Comparison of ENCODE assay signal across 25 mouse cellular contexts in the genomic region with DNA sequence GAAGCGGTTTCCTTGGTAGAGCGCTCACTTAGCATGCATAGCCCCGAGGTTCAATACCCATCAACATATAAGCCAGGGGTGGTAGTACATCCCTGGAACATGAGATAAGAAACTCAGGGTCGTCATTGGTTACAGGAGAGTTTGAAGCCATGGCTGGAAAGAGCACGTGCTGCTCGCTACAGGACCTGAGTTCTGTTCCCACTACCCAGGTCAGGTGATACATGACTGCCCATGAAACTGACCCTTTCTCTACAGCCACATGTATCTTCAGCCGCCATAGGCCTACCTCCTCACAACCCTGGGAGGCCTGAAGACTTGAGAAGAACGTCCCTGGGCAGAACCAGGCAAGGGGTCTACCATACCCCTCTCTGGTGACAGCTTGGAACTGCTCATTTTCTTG. TPM values are rescaled to one million over a fixed set of nuclear protein-coding genes. Genes with fewer than 3 reads are reported as not detected.
DNase-seq lines count a peak whose midpoint lies in the region; ATAC-seq and TF ChIP-seq lines count a peak whose summit lies in the region.
"Had no signal": no experiment of that assay in that cellular context is flagged by ENCODE, and none has a peak within 500 bp of the region (broad histone marks: within the 10 kb centered on the region; RNA-seq: fewer than 3 reads in every experiment).

No protein-coding gene starts in this region.

- H3K4me3 ChIP-seq in embryonic facial prominence, embryonic 13.5 days = no peak overlapping the region
- H3K4me3 ChIP-seq in embryonic facial prominence, embryonic 10.5 days = no peak overlapping the region
- H3K4me3 ChIP-seq in kidney, embryonic 16.5 days (ENCODE audit: low read length) = no peak overlapping the region
- H3K4me3 ChIP-seq in lung, postnatal 0 days (ENCODE audit: low read depth, low read length) = no peak overlapping the region
- H3K4me3 ChIP-seq in limb, embryonic 15.5 days = no peak overlapping the region
- H3K4me3 ChIP-seq: embryonic facial prominence, embryonic 12.5 days; gastrocnemius, adult 2 months; hindbrain, embryonic 15.5 days; liver, embryonic 13.5 days; megakaryocyte, embryonic 14.5 days; stomach, embryonic 15.5 days had no signal

- WGBS in embryonic facial prominence, embryonic 13.5 days = 84% methylated on average over 8 of the region's 8 CpGs
- 90% methylated on average over 8 of the region's 8 CpGs for WGBS in embryonic facial prominence, embryonic 10.5 days
- WGBS in kidney, embryonic 16.5 days = 69% methylated on average over 8 of the region's 8 CpGs
- 69% methylated on average over 8 of the region's 8 CpGs for WGBS in lung, postnatal 0 days
- WGBS in limb, embryonic 15.5 days = 80% methylated on average over 8 of the region's 8 CpGs

- H3K9me3 ChIP-seq in embryonic facial prominence, embryonic 13.5 days = no peaks in the 10 kb centered on the region
- H3K9me3 ChIP-seq in embryonic facial prominence, embryonic 10.5 days = no peaks in the 10 kb centered on the region
- H3K9me3 ChIP-seq in kidney, embryonic 16.5 days (ENCODE audit: low read length) = no peaks in the 10 kb centered on the region
- H3K9me3 ChIP-seq in lung, postnatal 0 days (ENCODE audit: low read length) = no peaks in the 10 kb centered on the region
- no peaks in the 10 kb centered on the region for H3K9me3 ChIP-seq in limb, embryonic 15.5 days
- H3K9me3 ChIP-seq: embryonic facial prominence, embryonic 12.5 days; hindbrain, embryonic 15.5 days; liver, embryonic 13.5 days; megakaryocyte, embryonic 14.5 days; stomach, embryonic 15.5 days had no signal

- peaks cover 68% of the 10 kb centered on the region for H3K4me1 ChIP-seq in embryonic facial prominence, embryonic 13.5 days
- peaks cover 52% of the 10 kb centered on the region for H3K4me1 ChIP-seq in embryonic facial prominence, embryonic 10.5 days
- H3K4me1 ChIP-seq in kidney, embryonic 16.5 days (ENCODE audit: insufficient read depth, low read length) = peaks cover 91% of the 10 kb centered on the region
- peaks cover 53% of the 10 kb centered on the region for H3K4me1 ChIP-seq in lung, postnatal 0 days (ENCODE audit: insufficient read depth, low read depth, low read length)
- peaks cover 85% of the 10 kb centered on the region for H3K4me1 ChIP-seq in limb, embryonic 15.5 days

- H3K4me2 ChIP-seq in embryonic facial prominence, embryonic 13.5 days = no peak overlapping the region
- no peak overlapping the region for H3K4me2 ChIP-seq in kidney, embryonic 16.5 days (replicated peaks; ENCODE audit: low read depth, low read length)
- no peak overlapping the region for H3K4me2 ChIP-seq in lung, postnatal 0 days (replicated peaks; ENCODE audit: low read depth, low read length)
- no peak overlapping the region for H3K4me2 ChIP-seq in limb, embryonic 15.5 days
- H3K4me2 ChIP-seq: embryonic facial prominence, embryonic 12.5 days; hindbrain, embryonic 15.5 days; liver, embryonic 13.5 days had no signal

- TF ChIP-seq CTCF in lung, postnatal 0 days (IDR thresholded peaks at IDR 0.05) = no peak

- peak overlapping the region; percentile 74; the same call in 1 of the 2 replicates for H3K27ac ChIP-seq in embryonic facial prominence, embryonic 13.5 days
- H3K27ac ChIP-seq in embryonic facial prominence, embryonic 10.5 days (replicated peaks) = no peak overlapping the region
- peak overlapping the region; percentile 98 for H3K27ac ChIP-seq in kidney, embryonic 16.5 days (ENCODE audit: low read length)
- H3K27ac ChIP-seq in lung, postnatal 0 days (ENCODE audit: low read length) = peak overlapping the region; percentile 62; the same call in 1 of the 2 replicates
- peak overlapping the region; percentile 57; the same call in 1 of the 2 replicates for H3K27ac ChIP-seq in limb, embryonic 15.5 days
- H3K27ac ChIP-seq: embryonic facial prominence, embryonic 12.5 days; gastrocnemius, adult 2 months; hindbrain, embryonic 15.5 days; liver, embryonic 13.5 days had no signal

- H3K9ac ChIP-seq in embryonic facial prominence, embryonic 13.5 days = no peak overlapping the region
- no peak overlapping the region for H3K9ac ChIP-seq in kidney, embryonic 16.5 days (replicated peaks; ENCODE audit: low read length)
- no peak overlapping the region for H3K9ac ChIP-seq in lung, postnatal 0 days (replicated peaks; ENCODE audit: low read depth)
- H3K9ac ChIP-seq in limb, embryonic 15.5 days = no peak overlapping the region
- H3K9ac ChIP-seq: embryonic facial prominence, embryonic 12.5 days; hindbrain, embryonic 15.5 days; liver, embryonic 13.5 days; stomach, embryonic 15.5 days had no signal

- no peak for ATAC-seq in embryonic facial prominence, embryonic 13.5 days (ENCODE audit: insufficient number of reproducible peaks, insufficient read depth, low FRiP score, low TSS enrichment, low read depth)
- ATAC-seq in kidney, embryonic 16.5 days (ENCODE audit: low FRiP score, low TSS enrichment) = no peak
- ATAC-seq in lung, postnatal 0 days = no peak
- ATAC-seq in limb, embryonic 15.5 days (ENCODE audit: insufficient number of reproducible peaks, low FRiP score, low TSS enrichment, low read depth) = no peak
- ATAC-seq: forebrain, embryonic 14.5 days; midbrain, embryonic 16.5 days had no signal

- peaks cover 16% of the 10 kb centered on the region for H3K36me3 ChIP-seq in embryonic facial prominence, embryonic 13.5 days
- peaks cover 13% of the 10 kb centered on the region; the same call in 1 of the 2 replicates for H3K36me3 ChIP-seq in embryonic facial prominence, embryonic 10.5 days (replicated peaks)
- no peaks in the 10 kb centered on the region for H3K36me3 ChIP-seq in kidney, embryonic 16.5 days (ENCODE audit: insufficient read depth, low read length)
- H3K36me3 ChIP-seq in lung, postnatal 0 days (ENCODE audit: insufficient read depth, low read length) = no peaks in the 10 kb centered on the region
- H3K36me3 ChIP-seq in limb, embryonic 15.5 days = peaks cover 9% of the 10 kb centered on the region; the same call in 1 of the 2 replicates
- H3K36me3 ChIP-seq: hindbrain, embryonic 15.5 days; liver, embryonic 13.5 days; stomach, embryonic 15.5 days had no signal

- TF ChIP-seq EP300 in lung, postnatal 0 days (IDR thresholded peaks at IDR 0.05) = no peak

- DNase-seq in embryonic facial prominence, embryonic 10.5 days (ENCODE audit: low spot score) = no peak
- DNase-seq in kidney, postnatal 10 days = no peak
- no peak for DNase-seq in lung, postnatal 0 days (ENCODE audit: low spot score)
- DNase-seq in lung, adult 18-20 months = no peak
- DNase-seq: adrenal gland, postnatal 10 days; cerebellum, adult 18-20 months; cerebellum, postnatal 14 days; gastrocnemius, adult 2 months; heart, postnatal 36 days; kidney, adult 9 months; liver, embryonic 13.5 days; lung, postnatal 14 days; right cerebral cortex, adult 18-20 months; right cerebral cortex, postnatal 4 days; thymus, adult 18-20 months; thymus, postnatal 36 days had no signal

- H3K27me3 ChIP-seq in embryonic facial prominence, embryonic 13.5 days = no peaks in the 10 kb centered on the region
- no peaks in the 10 kb centered on the region for H3K27me3 ChIP-seq in embryonic facial prominence, embryonic 10.5 days (replicated peaks; ENCODE audit: low read depth, poor library complexity, severe bottlenecking)
- no peaks in the 10 kb centered on the region for H3K27me3 ChIP-seq in kidney, embryonic 16.5 days (ENCODE audit: insufficient read depth, low read length)
- H3K27me3 ChIP-seq in lung, postnatal 0 days (replicated peaks; ENCODE audit: insufficient read depth, low read length) = no peaks in the 10 kb centered on the region
- no peaks in the 10 kb centered on the region for H3K27me3 ChIP-seq in limb, embryonic 15.5 days
- H3K27me3 ChIP-seq: embryonic facial prominence, embryonic 12.5 days; hindbrain, embryonic 15.5 days; liver, embryonic 13.5 days; megakaryocyte, embryonic 14.5 days; stomach, embryonic 15.5 days had no signal

RNA-seq across cellular contexts. Expression of gene Creb3l2, which starts 13.0 kb away (rescaled TPM):
- polyA plus RNA-seq in embryonic facial prominence, embryonic 13.5 days (2015; fragmentation: Nextera tagmentation; extraction: Ambion mirVana) = 26.9 and 29.0 TPM in 2 replicates
- 12.4 and 12.5 TPM in 2 replicates for polyA plus RNA-seq in embryonic facial prominence, embryonic 10.5 days (2016; fragmentation: Nextera tagmentation; extraction: Ambion mirVana)
- polyA plus RNA-seq in kidney, embryonic 16.5 days (2015; fragmentation: Nextera tagmentation; extraction: Ambion mirVana) = 31.7 and 34.9 TPM in 2 replicates
- 23.6 and 23.8 TPM in 2 replicates for polyA plus RNA-seq in lung, postnatal 0 days (2015; fragmentation: Nextera tagmentation; extraction: Ambion mirVana)
- 29.9 and 35.0 TPM in 2 replicates for polyA plus RNA-seq in limb, embryonic 15.5 days (2015; fragmentation: Nextera tagmentation; extraction: Ambion mirVana)
